Mouse (Mus musculus) cerebellum, postnatal 36 days (tissue): ENCODE measurements around the gene Tomm70a.

ENCODE experiments used
- DNase-seq, 2 experiments: peaks; one replicate each; pipeline ENCODE4 v3.0.0; 2021 to 2022; ENCODE audit warnings: mixed read lengths in 2 of 2

Gene Tomm70a

DNA sequence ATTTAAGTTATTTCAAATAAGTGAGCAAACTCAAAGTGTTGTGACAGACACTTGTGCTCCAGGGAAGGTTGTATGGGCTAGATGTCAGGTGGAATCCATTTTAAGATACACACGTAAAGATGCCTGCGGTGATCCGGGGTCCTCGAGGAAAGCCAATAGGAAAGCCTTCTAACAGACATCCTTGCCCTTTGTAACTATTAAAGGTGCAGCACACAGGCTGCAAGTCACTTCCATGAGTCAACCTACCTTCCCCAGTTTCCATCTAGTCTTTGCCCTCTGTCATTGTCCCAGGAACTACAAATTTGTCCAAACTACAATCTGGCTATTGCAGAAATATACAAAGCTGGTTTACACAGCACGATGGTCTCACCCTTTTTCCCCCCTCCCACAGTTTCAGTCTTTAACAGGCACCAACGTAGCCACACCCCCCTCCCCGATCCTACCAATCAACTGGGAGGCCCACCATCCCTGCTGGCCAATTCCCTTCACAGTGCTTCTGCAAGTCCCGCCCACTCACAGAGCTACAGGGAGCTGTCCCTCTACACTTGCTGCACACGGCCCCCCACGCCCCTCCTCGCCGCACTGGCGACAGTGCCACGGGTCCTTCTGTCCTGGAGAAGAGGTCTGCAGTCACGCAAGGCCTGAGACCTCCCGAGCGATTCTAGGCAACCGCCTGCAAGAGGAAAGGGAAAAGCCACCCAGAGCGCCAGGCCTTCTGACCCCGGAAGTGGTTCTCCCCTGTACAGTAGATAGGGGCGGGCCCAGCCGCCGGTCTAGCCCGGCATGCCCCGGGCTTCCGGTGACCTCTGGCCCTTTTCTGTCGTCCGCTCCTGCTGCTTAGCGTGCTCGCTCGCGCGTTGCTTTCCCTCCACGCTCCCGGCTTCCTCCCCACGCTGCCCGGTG is at the start of gene Tomm70a:
Tomm70a (plus strand) TSS at position 791 of the 903 bp plus-strand sequence.
- peak; percentile 93 to 95 for DNase-seq

- no peak for DNase-seq
Observed at GRCm38 (mm10) chr16:57075986-57076385, 45.5 kb upstream of the Tomm70a start.

DNA sequence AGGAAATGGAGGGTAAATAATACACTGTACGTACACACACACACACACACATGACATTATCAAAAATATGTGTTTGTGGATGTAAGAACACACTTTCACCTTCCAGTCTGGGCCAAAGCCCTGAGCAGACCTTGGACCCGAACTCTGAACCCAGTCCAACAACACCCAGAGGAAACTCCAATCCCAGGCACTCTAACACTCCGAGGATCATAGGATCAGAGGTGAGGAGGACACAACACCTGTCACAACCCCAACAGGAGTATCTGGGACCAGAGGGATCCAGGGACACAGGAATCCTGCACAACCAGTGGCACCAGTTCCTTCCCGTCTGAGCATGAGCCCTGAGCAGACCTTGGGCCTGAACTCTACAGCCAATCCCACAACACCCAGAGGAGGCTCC is 41.9 kb upstream of the Tomm70a start:
- no peak for DNase-seq

GRCm38 (mm10) chr16:57092460-57092859 is 29.0 kb upstream of the Tomm70a start:
- peak; percentile 10 to 22 for DNase-seq

GRCm38 (mm10) chr16:57092911-57093605 is 28.4 kb upstream of the Tomm70a start:
- no peak for DNase-seq

DNA sequence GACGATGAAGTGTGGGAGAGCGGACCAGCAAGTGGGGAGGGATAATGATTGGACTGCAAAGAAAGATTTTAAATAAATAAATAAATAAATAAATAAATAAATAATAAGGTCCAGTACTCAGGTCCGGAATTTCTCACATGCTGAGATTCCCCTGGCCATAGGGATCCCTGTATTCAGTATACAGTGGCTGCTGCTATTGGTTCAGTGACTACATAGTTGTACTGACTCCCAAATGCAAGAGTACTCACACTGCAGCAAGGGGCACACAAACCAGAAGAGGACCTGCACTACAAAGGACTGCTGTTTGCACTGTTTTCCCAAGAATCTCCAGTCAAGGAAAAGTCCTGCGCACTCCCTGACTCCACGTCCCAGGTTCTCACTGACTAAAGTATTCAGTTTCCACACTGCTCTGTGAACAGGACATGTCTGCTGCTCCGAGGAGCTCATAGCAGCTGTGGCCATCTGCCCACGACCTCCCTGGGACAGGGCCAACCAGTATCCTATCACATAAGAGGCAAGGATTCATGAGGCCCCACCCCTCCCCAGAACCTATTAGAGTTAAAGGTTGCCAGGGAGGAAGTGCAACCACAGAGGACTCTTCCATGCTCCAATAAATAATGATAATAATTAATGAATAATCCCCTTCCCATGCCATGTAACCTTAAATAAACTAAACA is 22.9 kb upstream of the Tomm70a start:
- DNase-seq: no peak

- no peak for DNase-seq
Observed at GRCm38 (mm10) chr16:57099572-57100237, 21.8 kb upstream of the Tomm70a start.

DNA sequence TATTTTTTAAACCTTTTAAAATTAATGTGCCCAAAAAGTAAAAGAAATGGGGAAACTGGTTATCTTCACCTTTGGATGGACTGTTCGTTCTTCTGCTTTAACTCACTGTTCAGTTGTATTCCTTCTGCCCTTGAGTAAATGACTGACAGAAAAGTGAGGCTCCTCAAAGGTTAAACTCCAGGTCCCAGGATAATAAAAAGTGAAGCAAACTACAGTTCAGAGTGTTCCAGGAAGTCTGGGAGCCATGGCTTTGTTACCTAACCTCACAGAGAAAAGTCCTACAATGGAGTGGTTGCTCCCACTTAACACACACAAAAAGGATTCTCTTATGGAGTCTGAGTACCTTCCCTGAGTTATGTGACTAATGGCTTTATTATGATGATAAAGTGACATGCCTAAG is 20.3 kb upstream of the Tomm70a start:
- no peak for DNase-seq

DNA sequence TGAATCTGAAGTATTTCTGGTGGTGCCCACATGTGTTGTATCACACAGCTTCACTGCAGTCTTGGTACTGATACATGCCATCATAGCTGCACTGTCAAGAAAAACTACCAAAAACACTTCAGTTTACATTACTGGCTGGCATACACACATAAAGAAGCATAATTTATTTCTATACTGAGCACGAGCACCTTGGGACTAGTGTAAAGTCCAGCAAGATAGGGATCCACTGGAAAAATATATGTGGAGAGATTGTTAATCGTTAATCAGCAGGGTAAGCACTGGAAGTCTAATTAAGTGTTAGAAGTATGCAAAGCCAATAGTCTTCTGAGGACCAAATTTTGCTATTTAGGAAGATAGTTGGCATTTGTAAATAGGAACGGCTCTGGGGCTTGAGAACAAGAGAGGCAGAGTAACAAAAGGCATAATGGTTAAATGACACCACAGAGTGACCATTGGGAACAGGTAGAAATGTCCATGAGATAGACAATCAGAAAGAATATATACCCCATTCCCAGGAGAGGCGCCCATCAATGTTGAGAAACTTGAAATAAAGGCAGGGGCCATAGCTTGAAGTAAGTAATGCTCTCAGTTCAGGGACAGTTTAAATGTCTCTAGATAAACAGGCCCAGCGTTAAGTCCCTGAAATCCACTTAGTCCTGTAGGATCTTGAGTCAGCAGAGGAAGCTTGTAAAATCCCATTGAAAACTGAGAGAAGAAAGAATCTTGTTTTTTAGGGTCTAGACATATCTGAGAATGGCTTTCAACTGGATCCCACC is 15.1 kb upstream of the Tomm70a start:
- DNase-seq: no peak

- DNase-seq: no peak
Observed at GRCm38 (mm10) chr16:57116066-57116465, 5.4 kb upstream of the Tomm70a start.

DNA sequence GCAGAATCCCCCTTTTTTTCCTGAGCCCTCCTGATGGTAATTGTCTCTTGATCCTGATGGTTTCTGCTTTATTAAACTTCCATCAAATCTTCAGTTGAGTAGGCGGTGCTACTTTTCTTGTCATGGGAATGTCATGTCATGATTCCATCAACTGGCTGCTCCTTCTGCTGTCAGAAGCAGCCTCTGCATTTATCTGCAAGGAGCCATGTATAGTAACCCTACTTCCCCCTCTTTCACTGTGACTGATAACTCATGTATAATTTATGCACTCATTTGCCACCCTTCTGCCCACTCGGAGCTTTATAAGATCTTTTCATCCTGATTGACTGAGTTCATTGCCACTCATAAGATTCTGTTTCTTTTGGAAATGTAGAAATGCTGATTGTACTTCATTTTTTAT is 3.9 kb upstream of the Tomm70a start:
- no peak for DNase-seq

GRCm38 (mm10) chr16:57121816-57122415 is 413 bp downstream of the Tomm70a start:
- no peak for DNase-seq

- DNase-seq: no peak
Observed at GRCm38 (mm10) chr16:57122682-57123445, 1.4 kb downstream of the Tomm70a start.

GRCm38 (mm10) chr16:57126268-57126667 is 4.8 kb downstream of the Tomm70a start:
- DNase-seq: no peak

- no peak for DNase-seq
Observed at GRCm38 (mm10) chr16:57127825-57128224, 6.3 kb downstream of the Tomm70a start.

GRCm38 (mm10) chr16:57130752-57131400 is 9.4 kb downstream of the Tomm70a start:
- DNase-seq: no peak

DNA sequence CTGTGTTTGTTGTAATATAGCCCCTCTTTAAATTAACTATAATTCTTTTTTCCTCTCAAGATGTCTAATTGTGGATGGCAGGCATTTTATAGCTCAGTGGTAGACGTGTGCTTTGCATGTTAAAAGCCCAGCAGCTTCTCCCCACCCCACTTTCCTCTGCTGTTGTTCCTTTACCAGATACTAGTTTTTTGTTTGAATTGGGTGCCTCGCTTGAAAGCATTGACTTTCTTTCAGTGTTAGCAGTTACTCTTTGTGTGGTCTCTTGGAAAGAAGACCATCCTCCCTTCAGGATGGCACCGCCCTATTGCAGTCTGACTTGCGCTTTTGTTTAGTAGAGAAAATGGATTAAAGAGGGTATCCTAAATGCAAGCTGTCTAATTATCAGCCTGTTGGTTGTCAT is 10.0 kb downstream of the Tomm70a start:
- DNase-seq: no peak

DNA sequence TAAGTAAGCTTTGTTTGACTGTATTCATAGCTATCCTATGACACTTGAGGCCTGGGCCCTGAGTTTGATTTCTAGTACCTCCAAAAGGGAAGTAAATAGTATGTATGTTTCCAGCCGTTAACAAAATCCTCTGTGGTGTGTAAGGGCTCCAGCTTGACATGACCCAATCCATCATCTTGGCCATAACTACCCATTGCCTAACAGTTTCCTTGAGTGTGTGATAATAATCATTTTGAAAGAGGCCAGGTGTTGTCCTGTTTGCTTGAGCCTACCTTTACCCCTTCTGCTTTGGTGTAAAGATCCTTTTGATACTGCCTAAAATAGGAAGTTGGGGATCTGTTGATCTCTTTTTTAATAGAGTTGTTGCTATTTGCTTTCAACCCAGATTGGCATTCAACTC is 10.8 kb downstream of the Tomm70a start:
- DNase-seq: no peak

DNA sequence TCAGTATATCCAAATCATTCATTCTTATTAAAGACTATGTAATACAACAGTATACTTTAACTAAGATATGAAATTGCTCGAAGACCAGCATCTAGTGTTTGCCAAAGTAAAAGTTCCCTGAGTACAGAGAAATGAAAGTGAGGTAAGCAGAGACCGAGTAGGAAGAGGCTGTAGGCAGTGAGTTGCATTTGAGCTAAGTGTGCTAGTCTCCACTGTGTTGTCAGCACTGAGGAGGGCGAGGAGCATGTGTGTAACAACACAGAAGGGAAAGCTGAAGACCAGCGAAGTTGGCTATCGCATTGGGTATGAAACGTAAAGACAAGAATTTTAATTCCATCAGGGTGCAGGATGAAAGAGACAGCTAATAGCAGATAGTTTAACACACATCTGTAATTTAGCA is 12.1 kb downstream of the Tomm70a start:
- no peak for DNase-seq

GRCm38 (mm10) chr16:57144741-57145140 is 23.2 kb downstream of the Tomm70a start:
- DNase-seq: no peak
